In the genomic region with DNA sequence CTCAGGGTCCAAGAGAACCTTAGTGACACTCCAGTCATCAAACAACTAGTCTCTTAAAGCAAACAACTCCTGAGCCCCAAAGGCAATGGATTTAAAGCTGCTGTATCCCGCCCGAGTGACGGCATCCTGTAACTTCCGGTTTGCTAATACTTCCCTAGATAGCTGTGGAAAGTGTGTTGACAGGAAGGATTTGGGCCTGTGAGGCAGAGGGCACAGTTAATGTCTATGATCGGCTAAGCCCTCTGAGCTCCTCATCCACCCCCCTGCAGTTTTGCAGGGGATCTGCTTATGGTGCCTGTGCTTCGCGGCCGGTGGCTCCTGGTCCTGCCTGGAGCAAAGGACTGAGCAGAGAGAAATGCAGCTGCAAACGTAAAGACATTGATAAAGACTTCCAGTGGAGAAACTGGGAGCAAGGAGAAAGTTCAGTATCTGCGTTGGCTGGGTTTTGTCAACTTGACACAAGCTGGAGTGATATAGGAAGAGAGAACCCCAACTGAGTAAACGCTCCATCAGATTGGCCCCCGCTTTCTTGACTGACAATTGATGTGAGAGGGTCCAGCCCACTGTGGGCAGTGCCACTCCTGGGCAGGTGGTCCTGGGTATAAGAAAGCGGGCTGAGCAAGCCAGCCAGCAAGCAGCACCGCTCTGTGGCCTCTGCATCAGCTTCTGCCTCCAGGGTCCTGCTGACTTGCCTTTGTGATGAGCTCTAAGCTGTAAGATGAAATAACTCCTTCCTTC, we compare ENCODE assay signal across 17 mouse cellular contexts. TPM values are rescaled to one million over a fixed set of nuclear protein-coding genes. Genes with fewer than 3 reads are reported as not detected.
A peak's percentile ranks its signal among the peaks of the same experiment; 100 is the strongest.
DNase-seq lines count a peak whose midpoint lies in the region; ATAC-seq lines count a peak whose summit lies in the region.
"Had no signal": no experiment of that assay in that cellular context is flagged by ENCODE, and none has a peak within 500 bp of the region (broad histone marks: within the 10 kb centered on the region; RNA-seq: fewer than 3 reads in every experiment).

No protein-coding gene starts in this region.

- H3K4me1 ChIP-seq in forebrain, embryonic 11.5 days (replicated peaks; ENCODE audit: control insufficient read depth, insufficient read depth, low read length) = no peaks in the 10 kb centered on the region
- H3K4me1 ChIP-seq in forebrain, embryonic 16.5 days (replicated peaks; ENCODE audit: control insufficient read depth, insufficient read depth, low read length) = peaks cover 8% of the 10 kb centered on the region; the same call in 1 of the 2 replicates
- H3K4me1 ChIP-seq in liver, embryonic 11.5 days (replicated peaks; ENCODE audit: control insufficient read depth, insufficient read depth, low read length) = no peaks in the 10 kb centered on the region; the same call in 1 of the 2 replicates
- H3K4me1 ChIP-seq: limb, embryonic 12.5 days had no signal

- DNase-seq in forebrain, embryonic 11.5 days (ENCODE audit: low spot score) = peak; percentile 44
- no peak for DNase-seq in liver, embryonic 11.5 days (ENCODE audit: low spot score)
- DNase-seq in liver (no peak), R1 (ENCODE audit: low read depth, low spot score) (peak; percentile 23)
- no peak for DNase-seq in kidney, postnatal 36 days
- DNase-seq in frontal cortex, adult 2 months (ENCODE audit: extremely low spot score in 1 of 2, low spot score in 1 of 2) = no peak
- DNase-seq: adrenal gland, postnatal 36 days; kidney, adult 11 months; kidney, postnatal 4 days; layer of hippocampus, postnatal 36 days; spleen, adult 18-20 months had no signal

- 70% methylated on average over 14 of the region's 14 CpGs for WGBS in forebrain, embryonic 11.5 days
- WGBS in forebrain, embryonic 16.5 days = 62% methylated on average over 14 of the region's 14 CpGs
- WGBS in liver, embryonic 11.5 days = 49% methylated on average over 14 of the region's 14 CpGs

- no peak overlapping the region for H3K9ac ChIP-seq in forebrain, embryonic 11.5 days (ENCODE audit: low read length)
- no peak overlapping the region for H3K9ac ChIP-seq in forebrain, embryonic 16.5 days (replicated peaks; ENCODE audit: low read depth, low read length)
- no peak overlapping the region for H3K9ac ChIP-seq in liver, embryonic 11.5 days (ENCODE audit: low read depth, low read length)
- H3K9ac ChIP-seq: limb, embryonic 12.5 days had no signal

- no peaks in the 10 kb centered on the region for H3K9me3 ChIP-seq in forebrain, embryonic 11.5 days (ENCODE audit: control insufficient read depth, low read length)
- H3K9me3 ChIP-seq in forebrain, embryonic 16.5 days (ENCODE audit: control insufficient read depth, low read length) = no peaks in the 10 kb centered on the region
- no peaks in the 10 kb centered on the region for H3K9me3 ChIP-seq in liver, embryonic 11.5 days (ENCODE audit: control insufficient read depth, low read length)
- H3K9me3 ChIP-seq: limb, embryonic 12.5 days had no signal

- ATAC-seq in forebrain, embryonic 11.5 days (replicated peaks; ENCODE audit: low FRiP score) = no peak
- no peak for ATAC-seq in forebrain, embryonic 16.5 days
- no peak for ATAC-seq in liver, embryonic 11.5 days (replicated peaks; ENCODE audit: low FRiP score)
- ATAC-seq in megakaryocyte progenitor cell, adult 5-6 weeks (replicated peaks; ENCODE audit: poor library complexity) = peak; percentile 48; the same call in 1 of the 2 replicates

- no peak overlapping the region for H3K4me2 ChIP-seq in forebrain, embryonic 11.5 days (ENCODE audit: low read depth, low read length, severe bottlenecking)
- no peak overlapping the region for H3K4me2 ChIP-seq in forebrain, embryonic 16.5 days (ENCODE audit: low read length)
- H3K4me2 ChIP-seq in liver, embryonic 11.5 days = peak overlapping the region; percentile 38; the same call in 1 of the 2 replicates
- H3K4me2 ChIP-seq: limb, embryonic 12.5 days had no signal

- no peak overlapping the region for H3K4me3 ChIP-seq in forebrain, embryonic 11.5 days (ENCODE audit: low read depth, low read length)
- H3K4me3 ChIP-seq in forebrain, embryonic 16.5 days (replicated peaks; ENCODE audit: low read length) = no peak overlapping the region
- no peak overlapping the region for H3K4me3 ChIP-seq in liver, embryonic 11.5 days (ENCODE audit: low read depth, low read length)
- H3K4me3 ChIP-seq: limb, embryonic 12.5 days had no signal

- no peaks in the 10 kb centered on the region for H3K27me3 ChIP-seq in forebrain, embryonic 11.5 days (ENCODE audit: control insufficient read depth, insufficient read depth, low read length)
- H3K27me3 ChIP-seq in forebrain, embryonic 16.5 days (replicated peaks; ENCODE audit: control insufficient read depth, insufficient read depth, low read length) = no peaks in the 10 kb centered on the region
- no peaks in the 10 kb centered on the region; the same call in 1 of the 2 replicates for H3K27me3 ChIP-seq in liver, embryonic 11.5 days (replicated peaks; ENCODE audit: control insufficient read depth, insufficient read depth, low read length)
- H3K27me3 ChIP-seq: limb, embryonic 12.5 days had no signal

- H3K36me3 ChIP-seq in forebrain, embryonic 11.5 days (ENCODE audit: control insufficient read depth, insufficient read depth, low read length) = no peaks in the 10 kb centered on the region
- no peaks in the 10 kb centered on the region for H3K36me3 ChIP-seq in forebrain, embryonic 16.5 days (ENCODE audit: control insufficient read depth, insufficient read depth)
- no peaks in the 10 kb centered on the region for H3K36me3 ChIP-seq in liver, embryonic 11.5 days (ENCODE audit: control insufficient read depth, insufficient read depth, low read length)
- H3K36me3 ChIP-seq: limb, embryonic 12.5 days had no signal

- H3K27ac ChIP-seq in forebrain, embryonic 11.5 days (ENCODE audit: low read depth, low read length) = no peak overlapping the region
- H3K27ac ChIP-seq in forebrain, embryonic 16.5 days (ENCODE audit: low read length) = no peak overlapping the region
- no peak overlapping the region for H3K27ac ChIP-seq in liver, embryonic 11.5 days (ENCODE audit: low read depth, low read length)
- H3K27ac ChIP-seq: limb, embryonic 12.5 days had no signal

RNA-seq across cellular contexts. Expression of a gene that starts 3.6 kb away (rescaled TPM):
- polyA plus RNA-seq in forebrain, embryonic 11.5 days (2014; fragmentation: Nextera tagmentation; extraction: Ambion mirVana) = 0.36 and 0.73 TPM in 2 replicates
- 0.37 and 0.65 TPM in 2 replicates for polyA plus RNA-seq in forebrain, embryonic 16.5 days (2015; fragmentation: Nextera tagmentation; extraction: Ambion mirVana)
- not detected in 2 replicates for polyA plus RNA-seq in liver, embryonic 11.5 days (2014; fragmentation: Nextera tagmentation; extraction: Ambion mirVana)
- total RNA-seq in megakaryocyte progenitor cell, adult 5-6 weeks (2015) = 0.17 and 0.20 TPM in 2 replicates
- not detected in 2 replicates for total RNA-seq in megakaryocyte progenitor cell, adult 5-6 weeks (2017)
- 0.42 and 0.57 TPM in 2 replicates for polyA plus RNA-seq in frontal cortex, adult 2 months (2012; rRNA removed)
- total RNA-seq: common myeloid progenitor, adult 5-6 weeks; ES-E14 had no signal
- polyA plus RNA-seq: neural tube, embryonic 11.5 days had no signal

RNA-seq across cellular contexts. Expression of a gene that starts 35.2 kb away (rescaled TPM):
- 54.6 and 57.7 TPM in 2 replicates for polyA plus RNA-seq in forebrain, embryonic 11.5 days (2014; fragmentation: Nextera tagmentation; extraction: Ambion mirVana)
- 53.4 and 60.2 TPM in 2 replicates for polyA plus RNA-seq in forebrain, embryonic 16.5 days (2015; fragmentation: Nextera tagmentation; extraction: Ambion mirVana)
- polyA plus RNA-seq in liver, embryonic 11.5 days (2014; fragmentation: Nextera tagmentation; extraction: Ambion mirVana) = 43.6 and 44.3 TPM in 2 replicates
- total RNA-seq in megakaryocyte progenitor cell, adult 5-6 weeks (2015) = 52.8 and 54.9 TPM in 2 replicates
- 48.5 and 48.9 TPM in 2 replicates for total RNA-seq in megakaryocyte progenitor cell, adult 5-6 weeks (2017)
- polyA plus RNA-seq in frontal cortex, adult 2 months (2012; rRNA removed) = 52.2 and 54.4 TPM in 2 replicates

Comparison
In these comparisons a context has a peak if more than half of its experiments do, and no peak if none do; other contexts are left out.
1. DNase-seq: peak in forebrain, embryonic 11.5 days (single experiment) and R1 (single experiment); none in liver, embryonic 11.5 days (single experiment), liver (single experiment), kidney, postnatal 36 days (0 of 2) and frontal cortex, adult 2 months (0 of 2).